ENCODE assay signal across 18 mouse cellular contexts in the genomic region with DNA sequence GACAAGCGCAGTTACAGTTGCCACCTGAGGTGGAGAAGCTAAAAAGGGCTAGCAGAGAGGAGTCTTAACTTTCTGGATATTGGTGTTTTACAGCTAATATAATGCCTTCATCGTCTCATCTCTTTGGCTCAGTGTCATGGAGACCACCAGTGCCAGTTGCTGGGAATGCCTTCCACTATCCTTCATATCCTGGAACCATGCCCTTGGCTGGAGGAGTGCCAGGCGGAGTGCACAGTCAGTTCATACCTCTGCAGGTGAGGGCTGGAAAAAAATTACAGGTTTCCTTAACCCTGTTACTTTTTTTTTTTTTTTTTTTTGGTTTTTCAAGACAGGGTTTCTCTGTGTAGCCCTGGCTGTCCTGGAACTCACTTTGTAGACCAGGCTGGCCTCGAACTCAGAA.
DNase-seq lines count a peak whose midpoint lies in the region; TF ChIP-seq lines count a peak whose summit lies in the region.
"Had no signal": no experiment of that assay in that cellular context is flagged by ENCODE, and none has a peak within 500 bp of the region (broad histone marks: within the 10 kb centered on the region; RNA-seq: fewer than 3 reads in every experiment).

No protein-coding gene starts in this region.

- no peaks in the 10 kb centered on the region for H3K4me1 ChIP-seq in cerebellum, adult 2 months (ENCODE audit: control insufficient read depth, insufficient read depth, low read length)
- H3K4me1 ChIP-seq: embryonic facial prominence, embryonic 12.5 days; forebrain, embryonic 15.5 days; heart, embryonic 15.5 days; hindbrain, embryonic 13.5 days had no signal

- peak; percentile 14 to 28 for DNase-seq in cerebellum, adult 2 months
- no peak for DNase-seq in cerebellum, adult 9-11 months
- peak; percentile 22 to 37 for DNase-seq in cerebellum, postnatal 36 days
- DNase-seq in cerebellum, adult 9-10 months = no peak
- DNase-seq in kidney, postnatal 25 days = peak; percentile 39 to 44
- DNase-seq in kidney, postnatal 4 days = no peak
- peak; percentile 54 for DNase-seq in testis, postnatal 10 days (ENCODE audit: low spot score)
- DNase-seq in testis, postnatal 14 days (ENCODE audit: low spot score) = no peak
- DNase-seq: adrenal gland, adult 8-10 months; adrenal gland, postnatal 36 days; B cell, adult 2 months; gastrocnemius, postnatal 14 days; heart, adult 2 months had no signal

- H3K27ac ChIP-seq in cerebellum, adult 2 months (ENCODE audit: insufficient read depth, low read length) = no peak overlapping the region
- H3K27ac ChIP-seq: embryonic facial prominence, embryonic 12.5 days; forebrain, embryonic 15.5 days; heart, adult 2 months; heart, embryonic 15.5 days; hindbrain, embryonic 13.5 days; hindbrain, postnatal 0 days had no signal

- no peak overlapping the region for H3K4me3 ChIP-seq in cerebellum, adult 2 months (replicated peaks; ENCODE audit: insufficient read depth, low read depth, low read length)
- H3K4me3 ChIP-seq: embryonic facial prominence, embryonic 12.5 days; forebrain, embryonic 15.5 days; heart, adult 2 months; heart, embryonic 15.5 days; hindbrain, embryonic 13.5 days had no signal

- H3K27me3 ChIP-seq in cerebellum, adult 2 months (ENCODE audit: control insufficient read depth, insufficient read depth, low read length) = no peaks in the 10 kb centered on the region
- H3K27me3 ChIP-seq: embryonic facial prominence, embryonic 12.5 days; forebrain, embryonic 15.5 days; heart, embryonic 15.5 days; hindbrain, embryonic 13.5 days had no signal

- no peak for TF ChIP-seq POLR2A in cerebellum, adult 2 months (IDR thresholded peaks at IDR 0.05; ENCODE audit: borderline replicate concordance, insufficient read depth, low read length)

- no peak for TF ChIP-seq CTCF in cerebellum, adult 2 months (IDR thresholded peaks at IDR 0.05; ENCODE audit: borderline replicate concordance, insufficient read depth, low read depth, low read length)

- WGBS in cerebellum, adult 2 months = 83% methylated on average over 4 of the region's 4 CpGs

Comparison
In these comparisons a context has a peak if more than half of its experiments do, and no peak if none do; other contexts are left out.
1. DNase-seq: peak in cerebellum, adult 2 months (2 of 2), cerebellum, postnatal 36 days (2 of 2), kidney, postnatal 25 days (2 of 2) and testis, postnatal 10 days (single experiment); none in cerebellum, adult 9-11 months (single experiment), cerebellum, adult 9-10 months (single experiment), kidney, postnatal 4 days (0 of 2) and testis, postnatal 14 days (single experiment).